Comparison of ENCODE assay signal across 19 mouse cellular contexts in genomic region chr15:86370846-86371245, GRCm38 (mm10).
A peak's percentile ranks its signal among the peaks of the same experiment; 100 is the strongest.
DNase-seq lines count a peak whose midpoint lies in the region; ATAC-seq and TF ChIP-seq lines count a peak whose summit lies in the region.
"Had no signal": no experiment of that assay in that cellular context is flagged by ENCODE, and none has a peak within 500 bp of the region (broad histone marks: within the 10 kb centered on the region; RNA-seq: fewer than 3 reads in every experiment).

No protein-coding gene starts in this region.

- H3K4me2 ChIP-seq in kidney, embryonic 16.5 days (replicated peaks; ENCODE audit: low read depth, low read length), result no peak overlapping the region
- H3K4me2 ChIP-seq: embryonic facial prominence, embryonic 13.5 days; embryonic facial prominence, embryonic 15.5 days; forebrain, embryonic 12.5 days had no signal

- no peak for ATAC-seq in kidney, embryonic 16.5 days (ENCODE audit: low FRiP score, low TSS enrichment)
- ATAC-seq: forebrain, embryonic 14.5 days; forebrain, embryonic 16.5 days had no signal

- H3K36me3 ChIP-seq in kidney, adult 2 months (ENCODE audit: control insufficient read depth, insufficient read depth, low read length), result no peaks in the 10 kb centered on the region
- H3K36me3 ChIP-seq in kidney, embryonic 16.5 days (ENCODE audit: insufficient read depth, low read length), result no peaks in the 10 kb centered on the region
- H3K36me3 ChIP-seq: embryonic facial prominence, embryonic 13.5 days; embryonic facial prominence, embryonic 15.5 days; forebrain, embryonic 10.5 days; forebrain, embryonic 12.5 days had no signal

- H3K27me3 ChIP-seq in kidney, adult 2 months (replicated peaks; ENCODE audit: control insufficient read depth, insufficient read depth, low read length), result no peaks in the 10 kb centered on the region
- H3K27me3 ChIP-seq in kidney, embryonic 16.5 days (ENCODE audit: insufficient read depth, low read length), result no peaks in the 10 kb centered on the region
- H3K27me3 ChIP-seq: embryonic facial prominence, embryonic 13.5 days; embryonic facial prominence, embryonic 15.5 days; forebrain, embryonic 12.5 days had no signal

- H3K27ac ChIP-seq in kidney, adult 2 months (ENCODE audit: insufficient read depth, low read depth, low read length), result no peak overlapping the region
- H3K27ac ChIP-seq in kidney, embryonic 16.5 days (ENCODE audit: low read length), result no peak overlapping the region
- H3K27ac ChIP-seq: embryonic facial prominence, embryonic 13.5 days; embryonic facial prominence, embryonic 15.5 days; forebrain, embryonic 10.5 days; forebrain, embryonic 12.5 days had no signal

- no peaks in the 10 kb centered on the region for H3K9me3 ChIP-seq in kidney, embryonic 16.5 days (ENCODE audit: low read length)
- H3K9me3 ChIP-seq: embryonic facial prominence, embryonic 13.5 days; embryonic facial prominence, embryonic 15.5 days; forebrain, embryonic 10.5 days; forebrain, embryonic 12.5 days had no signal

- no peak for TF ChIP-seq POLR2A in kidney, adult 2 months (IDR thresholded peaks at IDR 0.05; ENCODE audit: low read depth, low read length)

- 57% methylated on average over 3 of the region's 3 CpGs for WGBS in kidney, adult 2 months
- WGBS in kidney, embryonic 16.5 days, result 70% methylated on average over 3 of the region's 3 CpGs

- TF ChIP-seq CTCF in kidney, adult 2 months (conservative IDR thresholded peaks at IDR 0.05; ENCODE audit: insufficient read depth, insufficient read length, low read depth, low read length), result no peak

- peak; percentile 50 for DNase-seq in adrenal gland, adult 2 months
- DNase-seq in adrenal gland, postnatal 10 days, result no peak
- peak; percentile 15 for DNase-seq in kidney, adult 2 months
- DNase-seq: adrenal gland, postnatal 14 days; cerebellum, adult 11 months; cerebellum, adult 18-20 months; cerebellum, adult 8-10 months; cerebellum, adult 9-11 months; cerebellum, postnatal 14 days; cerebellum, postnatal 36 days; embryo, embryonic 11 days had no signal

- peaks cover 2% of the 10 kb centered on the region; the same call in 1 of the 2 replicates for H3K4me1 ChIP-seq in kidney, adult 2 months (ENCODE audit: control insufficient read depth, insufficient read depth, low read length)
- no peaks in the 10 kb centered on the region for H3K4me1 ChIP-seq in kidney, embryonic 16.5 days (ENCODE audit: insufficient read depth, low read length)
- H3K4me1 ChIP-seq: embryonic facial prominence, embryonic 13.5 days; embryonic facial prominence, embryonic 15.5 days; forebrain, embryonic 10.5 days had no signal

- H3K4me3 ChIP-seq in kidney, adult 2 months (ENCODE audit: insufficient read depth, low read depth, low read length), result no peak overlapping the region
- no peak overlapping the region for H3K4me3 ChIP-seq in kidney, embryonic 16.5 days (ENCODE audit: low read length)
- H3K4me3 ChIP-seq: embryonic facial prominence, embryonic 13.5 days; embryonic facial prominence, embryonic 15.5 days; erythroblast, embryonic 14.5 days; forebrain, embryonic 10.5 days; forebrain, embryonic 12.5 days had no signal

- no peak overlapping the region for H3K9ac ChIP-seq in kidney, embryonic 16.5 days (replicated peaks; ENCODE audit: low read length)
- H3K9ac ChIP-seq: embryonic facial prominence, embryonic 13.5 days; embryonic facial prominence, embryonic 15.5 days; forebrain, embryonic 12.5 days had no signal
